Mouse (Mus musculus) MEL-GATA-1-ER (cell line): ENCODE measurements at regions not wholly inside any gene's neighbourhood (a gene's known extent, or its start where the extent isn't known, plus 50 kb on each side); places are given as distances from the start of the nearest gene placed in this dataset.
"Not testable (repeated sequence)": the region's sequence is repeated elsewhere in the genome, so short reads cannot be mapped to it uniquely, and the experiment has no call there.

Source experiments
- DNase-seq: peaks from one replicate; pipeline ENCODE4 v3.0.0-alpha.2; 2012; ENCODE audit warnings: low read depth; ENCODE audit errors: extremely low read depth

GRCm38 (mm10) chr10:126385644-126386043 is 419.7 kb downstream of the Lrig3 start:
- no peak for DNase-seq

- no peak for DNase-seq
These were observed 414.4 kb downstream of the Lrig3 start for GRCm38 (mm10) chr10:126380381-126380780.

GRCm38 (mm10) chr10:126379239-126379638 is 413.3 kb downstream of the Lrig3 start:
- no peak for DNase-seq

GRCm38 (mm10) chr10:126373906-126374305 is 407.9 kb downstream of the Lrig3 start:
- DNase-seq: no peak

GRCm38 (mm10) chr10:126371881-126372280 is 405.9 kb downstream of the Lrig3 start:
- DNase-seq: no peak

GRCm38 (mm10) chr10:126349076-126349475 is 383.1 kb downstream of the Lrig3 start:
- no peak for DNase-seq

GRCm38 (mm10) chr10:126337426-126337825 is 371.5 kb downstream of the Lrig3 start:
- DNase-seq: no peak

- DNase-seq: no peak
These were observed 367.8 kb downstream of the Lrig3 start for GRCm38 (mm10) chr10:126333786-126334185.

- no peak for DNase-seq
These were observed 364.5 kb downstream of the Lrig3 start for GRCm38 (mm10) chr10:126330305-126330969.

GRCm38 (mm10) chr10:126320831-126321230 is 354.9 kb downstream of the Lrig3 start:
- DNase-seq: no peak

GRCm38 (mm10) chr10:126319795-126320194 is 353.8 kb downstream of the Lrig3 start:
- no peak for DNase-seq

- DNase-seq: no peak
These were observed 334.0 kb downstream of the Lrig3 start for GRCm38 (mm10) chr10:126299962-126300361.

GRCm38 (mm10) chr10:126298211-126298610 is 332.2 kb downstream of the Lrig3 start:
- no peak for DNase-seq

- DNase-seq: no peak
These were observed 329.9 kb downstream of the Lrig3 start for GRCm38 (mm10) chr10:126295853-126296252.

- no peak for DNase-seq
These were observed 325.8 kb downstream of the Lrig3 start for GRCm38 (mm10) chr10:126291765-126292164.

GRCm38 (mm10) chr10:126285096-126285495 is 319.1 kb downstream of the Lrig3 start:
- DNase-seq: not testable (repeated sequence)

GRCm38 (mm10) chr10:126270376-126270775 is 304.4 kb downstream of the Lrig3 start:
- DNase-seq: no peak

- no peak for DNase-seq
These were observed 301.5 kb downstream of the Lrig3 start for GRCm38 (mm10) chr10:126267321-126267998.

- DNase-seq: no peak
These were observed 291.2 kb downstream of the Lrig3 start for GRCm38 (mm10) chr10:126257171-126257570.

- no peak for DNase-seq
These were observed 288.2 kb downstream of the Lrig3 start for GRCm38 (mm10) chr10:126254198-126254597.

GRCm38 (mm10) chr10:126249176-126249575 is 283.2 kb downstream of the Lrig3 start:
- DNase-seq: no peak

- no peak for DNase-seq
These were observed 277.1 kb downstream of the Lrig3 start for GRCm38 (mm10) chr10:126243051-126243450.

GRCm38 (mm10) chr10:126239536-126239935 is 273.6 kb downstream of the Lrig3 start:
- DNase-seq: no peak
